Mouse (Mus musculus) kidney, postnatal 10 days (tissue): Measurements from ENCODE around the gene Mmadhc.

Experiments
- DNase-seq: peaks from one replicate; pipeline ENCODE4 v3.0.0; 2021; ENCODE audit warnings: mixed read lengths

The Mmadhc gene

DNA sequence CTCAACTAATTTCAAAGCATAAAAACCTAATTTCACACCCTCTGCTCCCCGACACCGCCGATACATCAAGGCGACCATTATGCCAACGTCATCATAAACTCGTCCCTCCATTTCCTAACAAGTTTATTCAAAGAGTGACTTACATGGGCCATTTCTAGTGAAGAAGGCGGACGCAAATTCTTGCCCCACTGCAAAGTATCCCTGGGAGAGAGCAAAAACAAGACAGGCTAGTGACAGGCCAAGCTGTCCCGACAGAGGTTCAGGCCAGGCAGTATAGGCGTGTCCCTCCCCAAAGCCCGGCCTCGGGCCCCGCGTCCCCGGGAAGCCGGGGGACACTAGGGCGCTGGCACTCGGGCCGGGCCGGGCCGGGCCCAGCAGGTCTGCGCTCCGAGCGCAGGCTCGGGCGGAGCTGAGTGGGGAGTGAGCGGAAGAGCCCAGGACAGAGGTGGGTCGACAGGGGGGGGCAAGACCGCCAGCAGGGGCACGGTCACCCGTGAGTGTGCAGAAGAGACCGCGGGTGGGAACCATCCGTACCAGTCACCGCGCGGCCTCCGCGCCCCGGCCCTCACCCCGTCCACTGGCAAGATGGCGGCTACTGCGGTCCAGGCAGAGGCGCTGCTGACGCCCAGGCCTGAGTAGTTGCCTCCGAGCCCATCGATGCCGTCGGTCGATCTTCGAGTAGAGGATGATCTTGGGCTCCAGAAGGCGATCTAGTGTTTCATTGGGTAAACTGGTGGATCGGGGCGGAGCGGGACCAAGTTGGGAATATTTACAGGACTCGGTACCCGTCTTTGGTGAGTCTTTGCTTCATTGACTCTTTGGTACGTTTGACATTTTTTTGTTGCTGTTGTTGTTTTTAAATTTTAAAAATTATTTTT lies at the start of gene Mmadhc:
TSS of gene Mmadhc (minus strand) at position 693 of the 878 bp plus-strand sequence.
- DNase-seq: peak; percentile 96

DNA sequence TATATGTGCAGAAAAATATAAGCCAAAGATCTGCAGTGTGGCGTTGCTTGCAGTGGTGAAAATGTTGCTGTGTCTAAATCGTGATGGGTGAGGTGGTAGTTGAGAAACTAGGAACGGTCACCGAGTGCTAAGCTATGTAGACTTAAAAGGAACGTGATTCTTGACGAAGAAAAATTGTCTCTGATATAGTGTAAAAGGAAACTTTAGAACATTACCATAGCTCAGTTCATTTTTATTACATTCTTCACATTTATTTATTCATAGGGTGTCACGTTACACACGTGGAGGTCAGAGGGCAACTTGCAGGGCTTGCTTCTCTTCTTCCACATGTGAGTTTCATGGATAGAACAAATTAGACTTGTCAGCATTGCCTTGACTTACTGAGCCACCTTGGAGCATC lies 47.0 kb upstream of the Mmadhc start:
- DNase-seq: no peak

DNA sequence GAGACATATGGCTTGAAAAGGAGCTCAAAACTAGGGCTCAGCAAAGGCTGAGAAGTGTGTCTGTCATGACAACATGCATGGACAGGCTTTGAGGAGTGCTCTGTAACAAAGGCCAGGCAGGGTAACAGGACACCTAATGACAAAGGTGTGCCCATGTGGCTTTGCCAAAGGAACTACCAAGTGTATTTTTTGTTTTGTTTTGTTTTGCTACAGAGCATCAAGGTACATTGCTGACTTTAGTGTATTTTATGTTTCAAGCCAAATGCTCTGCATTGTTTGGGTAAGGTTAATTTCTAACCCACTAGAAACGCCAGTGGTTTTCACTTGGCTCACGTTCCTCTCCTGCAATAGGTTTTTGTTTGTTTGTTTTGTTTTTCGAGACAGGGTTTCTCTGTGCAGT lies 42.5 kb upstream of the Mmadhc start:
- no peak for DNase-seq

DNA sequence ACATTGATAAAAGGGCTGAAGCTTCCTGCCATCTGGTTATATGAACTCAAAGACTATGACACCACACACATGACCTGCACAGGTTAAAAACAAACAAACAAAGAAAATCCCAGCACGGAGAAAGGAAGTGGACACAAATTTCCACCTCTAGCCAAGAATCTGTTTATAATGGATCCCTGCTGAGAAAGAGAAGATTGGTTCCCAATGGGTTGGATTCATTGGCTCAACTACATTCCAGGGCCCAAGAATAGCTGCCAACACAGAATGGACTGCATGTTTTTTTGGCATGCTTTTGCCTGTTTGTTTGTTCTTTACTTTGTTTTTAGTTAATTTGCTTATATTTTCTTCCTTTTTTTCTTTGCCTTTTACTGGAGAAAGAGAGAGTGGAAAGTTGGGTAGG lies 41.0 kb upstream of the Mmadhc start:
- no peak for DNase-seq

DNA sequence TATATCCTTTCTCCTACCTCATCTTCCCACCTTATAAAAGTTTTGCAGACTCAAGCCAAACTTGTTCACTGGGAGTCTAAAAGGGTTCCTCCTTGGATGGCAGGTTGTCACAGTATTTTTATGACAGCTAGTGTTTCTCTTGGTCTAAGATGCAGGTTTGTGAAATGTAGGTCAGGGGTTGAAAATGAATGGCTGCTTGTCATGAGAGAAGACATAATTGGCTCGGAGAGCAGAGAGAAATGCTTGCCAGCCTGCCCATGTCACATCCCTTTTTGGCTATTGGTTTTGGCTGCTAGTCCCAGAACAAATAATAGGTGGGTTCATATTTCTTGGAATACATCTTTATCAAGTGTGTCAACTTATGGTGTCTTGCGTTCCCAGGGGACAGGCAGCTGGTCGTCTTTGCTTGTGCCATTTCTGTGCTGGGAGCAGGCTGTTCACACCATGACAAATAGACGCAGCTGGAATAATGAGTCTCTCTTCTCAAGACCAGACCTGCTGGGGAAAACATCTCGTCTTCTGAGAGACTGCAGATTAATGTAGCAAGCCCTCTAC lies 35.2 kb upstream of the Mmadhc start:
- no peak for DNase-seq

DNA sequence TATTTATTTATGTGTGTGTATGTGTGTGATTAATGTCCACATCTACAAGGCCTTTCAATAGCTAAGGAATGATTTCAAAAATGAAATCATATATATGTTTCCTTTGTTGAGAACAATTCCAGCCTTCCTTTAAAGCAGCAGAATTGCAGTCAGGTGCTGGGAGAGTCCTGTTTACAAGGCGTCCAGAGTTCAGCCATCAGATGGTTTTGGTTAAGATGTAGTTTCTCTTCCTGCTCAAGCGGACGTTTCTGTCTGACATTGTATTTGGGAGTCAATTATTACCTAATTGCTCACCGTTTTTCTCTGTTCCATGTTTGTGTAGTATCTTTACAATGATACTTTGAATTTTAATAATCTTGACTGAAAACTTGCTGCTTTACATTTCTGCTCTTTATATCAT lies 31.6 kb upstream of the Mmadhc start:
- DNase-seq: no peak

DNA sequence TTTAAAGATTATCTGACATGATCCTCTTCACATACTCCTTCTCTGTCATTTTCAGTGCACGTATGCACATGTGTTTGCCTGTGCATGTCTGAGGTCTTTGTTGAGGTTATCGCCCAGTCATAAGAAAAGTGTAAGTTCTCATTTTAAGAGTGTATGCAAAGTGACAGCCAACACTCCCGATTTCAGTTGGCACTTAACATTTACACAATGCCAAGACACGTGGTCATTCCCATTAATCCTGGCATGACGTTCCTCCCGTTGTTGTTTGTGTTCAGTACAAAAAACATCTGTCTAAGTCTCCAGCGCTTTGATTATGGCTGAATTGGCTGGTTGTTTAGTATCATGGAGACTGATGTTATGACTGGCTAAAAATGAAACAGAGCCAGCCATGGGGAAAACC lies 28.2 kb upstream of the Mmadhc start:
- no peak for DNase-seq

DNA sequence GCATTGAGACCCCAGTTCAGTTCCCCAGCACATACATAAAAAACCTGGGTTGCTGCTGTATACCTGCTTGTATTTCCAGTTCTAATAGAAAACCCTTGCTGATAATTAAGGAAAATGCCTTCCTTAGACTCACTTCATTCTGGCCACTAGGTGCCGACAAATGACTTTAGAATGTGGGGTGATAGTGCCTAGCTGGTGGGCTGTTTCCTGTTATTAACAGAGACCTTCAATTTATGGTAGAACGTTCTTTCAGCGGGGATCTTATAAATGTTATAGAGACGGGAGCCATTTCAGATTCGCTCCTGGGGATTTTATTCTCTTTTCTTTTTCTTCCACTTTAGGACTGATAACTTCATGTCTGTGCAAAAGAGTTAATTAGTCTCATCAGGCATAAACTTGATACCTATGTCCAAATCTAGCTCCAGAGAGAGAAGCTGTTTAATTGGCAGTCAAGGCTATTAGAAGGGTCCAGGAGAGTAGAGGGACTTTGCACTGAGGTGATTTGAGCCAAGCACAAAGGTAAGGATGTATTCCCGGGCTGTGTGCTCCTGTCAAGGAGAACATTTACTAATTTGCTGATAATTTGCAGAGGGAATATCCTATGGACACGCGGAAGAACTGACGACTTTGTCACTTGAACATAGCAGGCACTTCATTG lies 10.2 kb upstream of the Mmadhc start:
- peak; percentile 75 for DNase-seq

DNA sequence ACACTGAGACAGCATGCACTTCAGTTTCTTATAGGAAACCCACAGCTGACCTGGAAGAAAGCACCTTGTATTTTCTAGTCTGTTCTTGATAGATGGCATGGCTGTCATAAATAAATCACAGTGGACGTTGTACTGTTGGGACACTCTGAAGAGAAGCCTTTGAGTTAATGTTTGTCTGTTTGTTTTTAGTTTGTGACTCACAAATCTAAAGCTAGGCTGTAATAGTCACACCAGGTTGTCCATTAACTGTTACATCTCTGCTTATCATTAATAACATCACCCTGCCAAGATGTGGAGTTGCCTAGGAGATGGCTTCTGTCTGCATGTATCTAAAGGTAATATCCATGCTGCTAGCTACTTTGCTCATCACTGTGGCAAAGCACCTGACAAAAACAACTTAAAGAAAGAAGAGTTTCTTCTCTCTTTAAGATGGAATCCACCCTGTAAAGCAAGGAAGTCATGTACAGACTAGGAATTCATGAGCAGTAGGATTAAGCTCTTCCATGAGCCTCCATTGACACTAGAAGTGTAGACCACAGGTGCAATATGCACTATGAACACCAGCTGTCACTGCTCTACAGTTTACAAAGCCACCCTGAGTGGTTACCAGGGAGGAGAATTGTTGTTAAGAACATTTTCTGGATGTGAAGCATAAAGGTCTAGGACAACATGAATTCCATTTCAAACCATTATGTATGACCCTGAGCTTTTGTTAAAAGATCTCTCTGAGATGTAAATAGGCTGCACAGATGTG lies 8.4 kb upstream of the Mmadhc start:
- DNase-seq: no peak

DNA sequence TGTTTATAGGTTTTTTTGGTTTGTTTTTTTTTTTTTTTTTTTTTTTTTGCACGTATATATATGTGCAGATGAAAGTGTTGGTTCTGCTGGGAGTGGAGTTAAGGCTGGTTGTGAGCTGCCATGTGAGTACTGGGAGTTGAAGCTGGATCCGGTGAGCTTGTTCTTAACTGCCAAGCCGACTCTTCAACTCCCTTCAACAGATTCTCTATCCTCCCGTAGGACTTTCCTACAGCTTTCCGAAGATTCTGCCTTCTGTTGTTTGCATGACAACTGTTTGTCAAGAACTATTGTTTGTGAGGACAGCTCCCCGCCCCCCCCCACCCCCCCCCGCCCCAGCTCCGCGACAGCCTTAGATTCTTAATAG lies 368 bp upstream of the Mmadhc start:
- DNase-seq: no peak

DNA sequence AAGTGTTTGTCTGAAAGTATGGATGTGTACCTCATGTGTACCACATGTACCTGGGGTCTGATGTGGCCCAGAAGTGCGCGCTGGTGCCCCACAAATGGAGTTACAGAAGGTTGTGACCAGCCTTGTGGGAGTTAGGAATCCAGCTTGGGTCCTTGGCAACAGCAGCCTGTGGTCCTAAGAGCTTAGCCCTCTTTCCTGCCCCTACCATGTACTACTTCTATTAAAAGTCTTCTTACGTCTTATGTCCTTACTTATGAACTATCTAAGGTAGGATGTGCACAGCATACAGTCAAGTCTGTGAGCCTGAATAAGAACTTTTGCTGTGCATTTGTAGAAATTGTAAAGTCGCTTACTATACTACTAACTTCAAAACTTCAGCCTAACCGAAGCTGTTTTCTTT lies 1.0 kb downstream of the Mmadhc start:
- no peak for DNase-seq

DNA sequence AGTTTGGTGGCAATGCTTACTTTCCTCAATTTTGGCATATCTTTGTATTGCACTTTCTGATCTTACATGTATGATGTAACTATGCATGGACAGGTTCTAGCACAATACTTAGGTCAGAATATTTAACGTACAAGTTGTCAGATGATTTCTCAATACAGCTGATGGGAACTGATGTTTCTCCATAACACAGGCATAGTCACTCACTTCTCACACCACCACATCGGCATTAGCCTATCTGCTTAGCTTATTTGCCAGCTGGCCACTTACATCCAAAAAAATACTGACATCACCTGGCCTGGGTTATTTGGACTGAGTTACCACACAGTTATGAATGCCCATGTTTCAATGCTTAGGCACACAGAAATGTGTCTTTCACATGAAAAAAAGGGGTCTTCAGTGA lies 2.5 kb downstream of the Mmadhc start:
- no peak for DNase-seq

DNA sequence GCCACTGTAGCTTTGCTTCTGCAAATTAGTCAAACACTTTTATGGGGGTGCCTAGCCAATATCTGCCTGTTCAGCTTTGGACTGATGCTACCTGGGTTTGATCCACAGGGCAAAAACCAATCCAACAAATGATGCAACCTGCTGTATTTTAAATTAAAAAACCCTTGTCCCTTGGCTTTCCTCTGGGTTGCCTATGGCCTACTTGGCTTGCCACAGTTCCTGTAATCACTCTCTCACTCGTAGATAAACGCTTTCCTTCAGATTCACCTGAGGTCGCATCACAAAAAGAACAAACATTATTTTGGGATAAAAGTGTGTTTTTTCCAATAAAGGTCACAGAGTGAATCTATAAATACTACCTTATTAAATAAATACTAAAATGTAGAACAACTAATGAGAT lies 3.0 kb downstream of the Mmadhc start:
- no peak for DNase-seq

DNA sequence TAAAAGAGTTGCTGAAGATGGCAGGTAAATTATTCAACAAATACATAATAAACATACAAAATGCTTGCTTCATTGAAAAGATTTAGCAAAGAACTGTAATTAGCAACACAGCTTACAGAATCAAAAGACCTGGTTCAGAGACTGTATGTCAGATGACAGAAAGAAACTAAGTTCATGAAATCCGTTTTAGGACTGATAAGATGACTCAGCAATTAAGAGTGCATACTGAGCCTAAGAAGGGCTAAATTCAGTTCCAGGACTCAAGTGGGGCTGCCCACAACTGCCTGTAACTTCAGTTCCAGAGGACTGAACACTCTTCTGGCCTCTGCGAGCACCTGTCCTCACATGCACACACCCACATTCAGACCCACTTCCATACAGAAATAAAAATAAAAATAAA lies 4.7 kb downstream of the Mmadhc start:
- no peak for DNase-seq

DNA sequence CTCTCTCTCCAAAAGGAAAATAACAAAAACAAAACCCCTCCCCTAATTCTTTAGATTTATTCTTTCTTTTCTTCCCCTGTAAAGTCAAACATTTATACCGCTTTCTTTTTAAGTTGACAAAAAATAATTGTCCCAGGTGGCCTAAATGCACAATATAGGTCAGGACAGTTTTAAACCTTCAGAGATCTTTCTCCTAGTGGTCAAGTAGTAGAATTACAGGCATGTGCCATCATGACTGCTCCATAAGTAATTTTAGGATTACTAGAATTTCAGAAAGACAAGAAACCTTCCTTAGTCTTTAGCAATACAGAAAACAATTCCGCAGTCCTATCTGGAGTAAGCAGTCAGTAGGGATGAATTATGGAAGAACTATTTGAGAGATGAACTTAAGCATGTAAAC lies 5.8 kb downstream of the Mmadhc start:
- DNase-seq: no peak

DNA sequence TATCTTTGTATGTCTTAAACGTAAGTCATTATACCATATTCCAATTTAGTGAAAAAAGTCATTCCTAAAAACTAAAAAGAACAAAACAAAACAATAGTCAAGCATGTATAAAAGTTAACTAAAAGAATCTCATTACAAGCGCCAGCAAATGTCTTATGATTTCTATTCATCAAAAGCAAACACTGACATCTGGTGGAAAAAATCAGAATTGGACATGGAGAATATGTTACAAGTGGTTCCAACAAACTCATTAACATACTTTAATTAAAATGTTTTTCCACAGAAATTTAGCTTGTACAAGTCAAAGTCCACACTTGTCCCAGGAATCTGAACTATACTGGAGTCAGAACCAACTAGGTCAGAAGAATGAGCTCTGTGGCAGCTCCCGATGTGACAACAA lies 11.8 kb downstream of the Mmadhc start:
- no peak for DNase-seq

DNA sequence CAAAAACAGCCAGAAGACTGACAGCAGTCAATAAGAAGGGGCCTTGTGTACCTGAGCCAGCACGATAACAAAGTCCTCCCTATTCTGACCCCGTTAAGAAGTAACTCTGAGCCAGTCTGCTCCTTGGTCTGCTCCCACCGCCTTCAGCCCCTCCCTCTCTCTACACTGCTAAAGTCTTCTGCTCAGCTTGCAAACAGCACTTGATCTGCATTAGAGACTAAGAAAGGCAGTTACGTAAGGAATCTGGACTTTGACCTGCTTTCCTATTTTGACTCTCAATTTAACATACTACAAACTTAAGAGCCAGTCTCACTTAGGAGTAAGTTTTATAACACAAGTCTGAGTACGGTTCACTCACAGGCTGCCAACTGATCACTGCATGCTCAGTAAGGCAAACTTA lies 12.6 kb downstream of the Mmadhc start:
- peak; percentile 58 for DNase-seq

DNA sequence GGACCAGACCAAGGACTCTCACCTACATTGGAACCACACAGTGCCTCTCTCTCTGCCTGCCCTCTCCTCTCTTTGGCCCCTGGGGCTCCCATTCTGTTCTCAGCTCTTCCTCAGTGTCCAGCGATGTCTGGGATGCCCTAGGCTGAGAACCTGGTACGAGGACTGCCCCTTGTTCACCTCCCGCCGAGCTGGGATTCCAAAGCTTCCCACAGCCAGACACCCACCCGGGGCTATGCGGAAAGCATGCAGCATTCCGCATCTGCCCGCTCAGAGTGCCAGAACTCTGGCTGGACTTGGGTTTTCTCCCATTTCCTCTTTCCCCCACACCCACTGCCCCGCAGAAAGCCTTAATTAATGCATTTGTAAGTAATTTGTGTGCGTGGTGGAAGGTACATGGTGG lies 19.9 kb downstream of the Mmadhc start:
- no peak for DNase-seq

DNA sequence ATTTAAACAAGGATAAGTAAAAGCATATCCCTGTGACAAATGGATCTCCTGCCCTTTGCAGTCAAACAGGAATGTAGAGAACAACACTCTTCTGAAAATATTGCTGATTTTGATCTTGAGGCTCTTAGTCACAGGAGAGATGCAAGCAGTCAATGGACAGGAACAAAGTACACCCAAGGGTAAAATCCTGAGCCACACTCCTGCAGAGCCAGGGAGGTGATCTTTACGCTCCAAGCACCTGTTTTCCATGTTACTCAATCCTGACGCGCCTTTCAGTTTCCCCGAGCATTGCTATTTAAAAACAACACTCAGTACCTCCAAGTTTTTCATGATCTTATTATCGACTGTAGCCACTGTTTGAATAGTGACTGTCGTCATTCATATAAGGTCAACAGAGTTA lies 23.2 kb downstream of the Mmadhc start:
- peak; percentile 16 for DNase-seq

DNA sequence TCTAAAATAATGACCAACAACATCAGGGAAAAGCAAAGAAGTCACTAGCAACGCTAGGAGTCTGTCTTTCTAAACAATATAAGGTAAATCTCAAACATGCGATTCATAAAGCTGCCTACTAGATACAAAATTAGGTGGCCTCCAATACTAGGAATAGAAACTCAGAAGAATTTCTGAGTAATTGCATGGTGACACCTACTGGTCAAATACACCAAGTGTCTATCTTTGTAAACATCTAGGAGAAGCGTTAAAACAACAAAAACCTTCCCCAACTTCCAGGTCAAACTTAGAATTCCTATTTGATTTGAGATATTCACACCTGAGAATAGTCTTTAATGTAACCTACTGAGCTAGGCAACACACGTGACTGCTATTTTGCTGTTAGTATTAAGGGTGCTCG lies 24.4 kb downstream of the Mmadhc start:
- no peak for DNase-seq

DNA sequence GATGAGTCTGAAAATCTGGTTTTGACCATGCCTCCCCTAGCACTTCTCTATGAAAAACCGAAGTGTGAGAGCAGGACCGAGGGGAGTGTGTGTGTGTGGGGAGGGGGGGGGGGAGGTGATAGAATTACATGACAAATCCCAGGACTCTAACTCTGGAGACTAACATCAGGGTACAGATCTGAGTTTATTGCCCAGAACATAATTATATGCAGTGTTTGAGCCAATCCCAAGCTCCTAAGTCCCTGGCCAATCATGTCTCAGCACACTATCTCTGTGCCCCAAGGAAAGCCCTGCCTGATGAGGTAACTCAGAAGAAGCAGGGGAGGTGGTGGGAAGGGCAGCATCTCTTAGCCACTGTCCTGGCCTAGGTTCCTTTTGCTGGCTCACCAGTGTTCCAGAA lies 28.1 kb downstream of the Mmadhc start:
- no peak for DNase-seq

DNA sequence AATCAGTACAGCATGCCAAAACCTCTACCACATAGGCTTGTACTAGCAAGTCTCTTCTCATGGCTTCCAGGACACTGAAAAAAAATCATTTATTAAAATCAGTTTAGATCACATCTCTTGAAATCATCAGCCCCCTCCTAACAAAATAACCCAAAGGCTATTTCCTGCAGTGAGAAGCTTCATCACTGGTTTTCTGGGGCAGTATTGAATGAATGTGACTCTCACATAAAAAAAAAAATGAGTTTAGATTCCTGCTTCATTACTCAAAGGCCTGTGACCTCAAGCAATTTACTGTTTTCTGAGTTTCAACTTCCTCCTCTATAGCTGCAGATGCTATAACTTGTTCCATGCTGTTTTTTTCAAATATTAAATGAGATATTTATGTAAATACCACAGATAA lies 29.6 kb downstream of the Mmadhc start:
- no peak for DNase-seq

DNA sequence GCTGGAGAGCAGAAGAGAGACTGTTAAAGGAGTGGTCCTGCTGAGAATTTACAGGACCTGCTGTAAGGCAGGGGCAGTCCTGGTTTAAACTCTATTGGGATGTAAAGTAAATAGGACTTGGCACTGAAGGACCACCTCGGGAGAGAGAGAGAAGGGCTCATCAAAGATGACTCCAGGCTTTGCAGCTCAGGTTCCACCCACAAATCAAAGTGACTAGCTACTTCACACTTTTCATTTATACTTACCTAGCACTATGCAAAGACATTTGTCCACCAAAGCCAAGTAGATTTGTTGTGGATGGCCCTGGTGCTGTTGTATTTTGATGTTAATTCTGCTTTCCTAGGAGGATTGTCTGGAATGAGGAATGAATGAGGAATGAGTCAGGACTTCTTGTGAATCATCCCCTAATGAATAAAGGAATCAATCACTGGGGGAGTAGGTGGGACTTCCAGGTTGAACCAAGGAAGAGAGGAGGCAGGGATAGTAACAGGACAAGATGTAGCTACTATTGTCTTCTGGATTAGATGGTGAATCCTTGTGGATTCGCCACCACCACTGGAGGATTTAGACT lies 31.3 kb downstream of the Mmadhc start:
- DNase-seq: no peak
